Mouse (Mus musculus) small intestine, adult 2 months (tissue): Measurements from ENCODE around the gene Gfm1. TPM values are rescaled to one million over a fixed set of nuclear protein-coding genes. Genes with fewer than 3 reads are reported as not detected.

Experiments used
- H3K27ac ChIP-seq: fragments of 200-500 bp; 2 replicates; pipeline ENCODE4 v1.5.1; 2012; ENCODE audit warnings: low read depth, low read length, control low read depth, inconsistent platforms; ENCODE audit not compliant: insufficient read depth
- H3K27me3 ChIP-seq: fragments of 200-500 bp; 2 replicates; pipeline ENCODE4 v1.6.1; 2012; ENCODE audit warnings: mild to moderate bottlenecking, moderate library complexity, low read length, inconsistent platforms; ENCODE audit not compliant: control insufficient read depth, insufficient read depth
- H3K36me3 ChIP-seq: fragments of 200-500 bp; 2 replicates; pipeline ENCODE4 v1.6.1; 2012; ENCODE audit warnings: mild to moderate bottlenecking, low read length, control low read depth, inconsistent platforms; ENCODE audit not compliant: control insufficient read depth, insufficient read depth
- H3K4me1 ChIP-seq: fragments of 200-500 bp; 2 replicates; pipeline ENCODE4 v1.6.1; 2012; ENCODE audit warnings: low read length, inconsistent platforms, mixed read lengths; ENCODE audit not compliant: control insufficient read depth, insufficient read depth, insufficient read length
- H3K4me3 ChIP-seq: fragments of 200-500 bp; 2 replicates; pipeline ENCODE4 v1.5.1; 2012; ENCODE audit warnings: low read depth, mild to moderate bottlenecking, control low read depth, inconsistent platforms, low read length, moderate library complexity
- CTCF ChIP-seq: fragments of 200-500 bp; IDR thresholded peaks from 2 replicates; pipeline ENCODE4 v1.5.1; 2012; ENCODE audit warnings: low read depth, mild to moderate bottlenecking, control low read depth, inconsistent platforms, low read length, moderate library complexity, mixed read lengths; ENCODE audit not compliant: insufficient replicate concordance, insufficient read length; ENCODE audit errors: extremely low read depth
- POLR2A ChIP-seq: fragments of 200-500 bp; IDR thresholded peaks from 2 replicates; pipeline ENCODE4 v1.6.1; 2012; ENCODE audit warnings: low read depth, mild to moderate bottlenecking, control low read depth, inconsistent platforms, low read length, moderate library complexity
- WGBS: fragments of 180-500 bp; shearing (Covaris S2); methylation state at CpG from one replicate; pipeline ENCODE4 v1.1.7; 2018; 5-methylcytosine and 5-hydroxymethylcytosine counted together
- polyA plus RNA-seq: library from polyadenylated mRNA; depleted of rRNA; stranded (reverse); fragments of >200 nt; gene quantifications from 2 replicates; pipeline ENCODE4 v1.2.3, GENCODE M21; 2012; rRNA removed

The Gfm1 gene
- 4.0 and 5.9 TPM in 2 replicates for polyA plus RNA-seq

DNA sequence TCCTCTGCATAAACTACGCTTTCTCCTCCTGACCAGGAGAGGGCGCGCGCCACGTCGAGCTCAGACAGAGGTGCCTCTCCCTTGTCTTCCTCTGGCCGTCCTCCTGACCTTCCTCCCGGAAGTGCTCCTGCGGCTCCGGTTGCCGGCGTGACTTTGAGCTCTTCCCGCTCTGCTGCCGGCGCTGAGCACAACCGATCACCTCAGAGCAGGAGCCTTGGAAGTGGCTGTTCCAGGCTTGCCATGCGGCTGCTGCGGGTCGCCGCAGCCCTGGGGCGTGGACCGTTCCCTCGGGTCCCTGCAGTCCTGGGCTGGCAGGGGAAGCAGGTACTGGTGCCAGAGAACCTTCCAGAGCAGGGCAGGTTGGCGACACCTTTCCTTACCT lies at the start of gene Gfm1:
Gene Gfm1, plus strand, starts transcription at position 98 of the 382 bp plus-strand sequence.
- H3K27ac ChIP-seq = no peak within 1 kb of the TSS
- H3K4me3 ChIP-seq = peak within 1 kb of the TSS; percentile 100
- H3K36me3 ChIP-seq = peaks cover 20% of the 10 kb centered on the region
- under 1% methylated on average over 24 of the region's 24 CpGs for WGBS
- TF ChIP-seq CTCF (peak; percentile 93), POLR2A (peak; percentile 56; the same call in 1 of the 2 replicates)
- no peaks in the 10 kb centered on the region for H3K4me1 ChIP-seq
- no peaks in the 10 kb centered on the region for H3K27me3 ChIP-seq

DNA sequence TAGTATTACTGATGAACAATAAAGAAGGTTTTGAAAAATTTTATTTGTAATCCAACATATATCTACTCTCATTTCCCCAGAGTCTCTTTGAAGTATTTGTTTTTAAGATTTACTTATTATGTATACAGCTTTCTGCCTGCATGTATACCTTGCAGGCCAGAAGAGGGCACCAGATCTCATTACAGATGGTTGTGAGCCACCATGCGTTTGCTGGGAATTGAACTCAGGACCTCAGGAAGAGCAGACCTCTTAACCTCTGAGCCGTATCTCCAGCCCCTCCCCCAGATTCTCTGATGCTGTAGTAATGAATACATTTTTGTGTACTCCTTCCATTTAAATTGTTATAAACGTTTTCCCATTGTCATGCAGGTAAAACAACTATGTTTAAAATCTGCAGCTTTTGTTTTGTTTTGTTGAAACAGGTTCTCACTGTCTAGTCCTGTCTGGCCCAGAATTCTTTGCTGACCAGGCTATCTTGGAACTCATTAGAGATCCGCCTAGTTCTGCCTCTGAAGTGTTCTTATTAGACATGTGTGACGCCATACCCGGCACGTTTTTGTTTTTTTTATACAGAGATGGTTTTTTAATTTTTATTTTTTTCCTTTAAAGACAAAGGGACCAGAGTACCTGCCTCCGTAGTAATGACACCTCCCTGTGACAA lies 428 bp upstream of the Gfm1 start:
- peak overlapping the region; percentile 100 for H3K4me3 ChIP-seq
- no peak for TF ChIP-seq CTCF
- no peak for TF ChIP-seq POLR2A
- peaks cover 18% of the 10 kb centered on the region for H3K36me3 ChIP-seq
- WGBS = 25% methylated on average over 8 of the region's 8 CpGs
- no peaks in the 10 kb centered on the region for H3K4me1 ChIP-seq
- H3K27ac ChIP-seq = no peak overlapping the region
- H3K27me3 ChIP-seq = no peaks in the 10 kb centered on the region

DNA sequence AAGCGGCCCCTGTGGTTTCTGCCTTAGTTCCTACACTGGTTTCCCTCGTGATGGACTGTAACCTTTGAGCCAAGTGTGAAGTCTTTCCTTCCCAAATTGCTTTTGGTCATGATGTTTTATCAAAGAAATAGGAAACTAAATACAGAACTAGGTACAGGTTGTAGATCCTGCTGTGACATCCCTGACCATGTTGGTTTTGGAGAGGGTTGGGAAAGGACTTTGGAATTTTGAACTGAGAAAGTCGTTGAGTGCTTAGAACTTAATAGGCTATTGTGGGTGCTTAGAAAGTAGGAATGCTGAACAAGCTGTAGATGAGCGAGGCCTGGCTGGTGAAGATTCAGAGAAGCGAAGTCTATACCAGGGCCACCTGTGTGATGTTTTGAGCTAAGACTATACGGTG lies 4.1 kb downstream of the Gfm1 start:
- H3K36me3 ChIP-seq = peaks cover 50% of the 10 kb centered on the region
- no peak overlapping the region for H3K27ac ChIP-seq

DNA sequence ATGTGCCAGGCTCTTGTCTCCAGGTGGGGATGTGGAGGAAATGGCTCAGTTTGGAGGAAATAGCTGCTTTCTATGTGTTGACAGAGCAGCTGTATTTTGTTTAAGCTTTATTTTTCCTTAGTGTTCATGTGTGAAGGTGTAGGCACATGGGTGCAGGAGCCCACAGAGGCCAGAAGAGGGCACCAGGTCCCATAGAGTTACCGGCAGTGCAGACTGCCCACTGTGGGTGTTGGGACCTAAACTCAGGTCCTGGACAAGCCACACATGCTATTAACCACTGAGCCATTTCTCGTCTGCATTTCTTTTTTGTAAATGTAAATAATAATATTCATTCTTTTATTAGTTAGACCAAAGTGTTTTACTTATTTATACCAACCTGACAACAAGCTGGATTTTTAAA lies 17.2 kb downstream of the Gfm1 start:
- Histone ChIP-seq H3K4me1 (no peaks in the 10 kb centered on the region), H3K36me3 (peaks cover 59% of the 10 kb centered on the region), H3K4me3 (no peak overlapping the region), H3K27ac (no peak overlapping the region), H3K27me3 (no peaks in the 10 kb centered on the region; the same call in 1 of the 2 replicates)
- TF ChIP-seq POLR2A (no peak), CTCF (no peak)
- 92% methylated on average over 2 of the region's 2 CpGs for WGBS

More for the DNA sequence above, 4.1 kb downstream of the Gfm1 start:
- 77% methylated on average over 6 of the region's 6 CpGs for WGBS
- Histone ChIP-seq H3K4me3 (no peak overlapping the region), H3K27me3 (no peaks in the 10 kb centered on the region), H3K4me1 (no peaks in the 10 kb centered on the region)
- no peak for TF ChIP-seq CTCF

GRCm38 (mm10) chr3:67449660-67450059 lies 19.8 kb downstream of the Gfm1 start:
- 91% methylated on average over 21 of the region's 21 CpGs for WGBS
- Histone ChIP-seq H3K27ac (no peak overlapping the region), H3K36me3 (peaks cover 57% of the 10 kb centered on the region)

DNA sequence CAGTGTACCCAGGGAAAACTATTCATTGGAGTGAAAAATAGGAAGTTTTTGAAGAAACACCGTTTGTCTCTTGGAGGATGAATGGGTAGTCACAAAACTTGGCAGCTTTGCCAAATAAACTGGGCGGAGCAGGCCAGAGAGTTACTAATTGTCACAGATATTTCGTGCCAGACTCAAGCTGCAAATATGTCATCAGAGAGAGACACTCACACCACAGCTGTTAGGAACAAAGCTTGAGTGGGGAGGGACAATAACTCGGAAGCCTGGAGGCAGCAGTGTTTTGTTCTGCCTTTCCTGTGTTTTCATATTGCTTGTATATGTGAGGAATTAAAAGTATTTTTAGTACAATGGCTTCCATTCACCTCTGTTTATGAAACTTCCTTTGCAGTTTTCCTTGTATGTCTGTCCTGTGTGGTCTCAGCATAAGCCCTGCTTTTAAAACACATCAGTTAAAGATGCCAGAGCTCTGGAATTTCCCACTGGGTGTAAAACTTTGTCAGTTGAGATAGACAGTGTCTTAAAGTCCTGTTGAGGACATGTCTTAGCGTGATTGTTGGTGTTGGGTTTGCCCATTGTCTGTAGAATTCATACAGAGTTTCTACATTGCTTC lies 20.8 kb downstream of the Gfm1 start:
- peaks cover 52% of the 10 kb centered on the region for H3K36me3 ChIP-seq
- no peaks in the 10 kb centered on the region for H3K4me1 ChIP-seq
- no peaks in the 10 kb centered on the region; the same call in 1 of the 2 replicates for H3K27me3 ChIP-seq
- H3K27ac ChIP-seq = no peak overlapping the region
- H3K4me3 ChIP-seq = no peak overlapping the region
- 63% methylated on average over 5 of the region's 5 CpGs for WGBS
- TF ChIP-seq CTCF = no peak
- TF ChIP-seq POLR2A = no peak

More at GRCm38 (mm10) chr3:67449660-67450059, 19.8 kb downstream of the Gfm1 start:
- Histone ChIP-seq H3K4me3 (no peak overlapping the region), H3K4me1 (no peaks in the 10 kb centered on the region), H3K27me3 (no peaks in the 10 kb centered on the region; the same call in 1 of the 2 replicates)
- TF ChIP-seq CTCF = no peak
- no peak for TF ChIP-seq POLR2A

DNA sequence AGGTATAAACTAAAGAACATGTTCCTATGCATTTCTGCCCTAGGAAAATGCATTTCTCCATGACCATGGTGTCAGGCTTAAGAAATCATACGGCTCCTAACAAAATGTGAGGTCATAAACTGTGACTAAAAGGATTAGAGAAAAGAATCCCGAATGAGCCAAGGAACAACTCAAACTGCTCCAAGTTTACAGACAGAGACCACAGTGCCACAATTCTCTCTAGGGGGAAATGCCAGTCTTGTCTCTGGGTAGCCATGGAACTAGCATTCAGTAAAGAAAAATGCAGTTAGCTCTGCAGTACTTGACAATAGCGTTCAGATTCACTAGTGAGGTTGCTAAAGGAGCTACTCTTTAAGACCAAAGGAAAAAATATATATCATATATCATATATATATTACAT lies 30.0 kb downstream of the Gfm1 start:
- Histone ChIP-seq H3K36me3 (peaks cover 36% of the 10 kb centered on the region), H3K27ac (no peak overlapping the region), H3K4me3 (no peak overlapping the region), H3K4me1 (peaks cover 3% of the 10 kb centered on the region; the same call in 1 of the 2 replicates), H3K27me3 (no peaks in the 10 kb centered on the region)
- WGBS = 91% methylated on average over 3 of the region's 3 CpGs
- TF ChIP-seq CTCF (no peak), POLR2A (no peak)
